Mouse (Mus musculus) stomach, postnatal 0 days (tissue): ENCODE measurements around the gene Evi5l.

ENCODE experiments used
- CTCF ChIP-seq: IDR thresholded peaks from 2 replicates; pipeline ENCODE4 v1.5.1; 2016; ENCODE audit warnings: antibody characterized with exemption, low read depth, mild to moderate bottlenecking, moderate library complexity
- EP300 ChIP-seq: optimal IDR thresholded peaks from 2 replicates; pipeline ENCODE3; 2016; ENCODE audit warnings: antibody characterized with exemption

- TF ChIP-seq EP300 (no peak), CTCF (no peak)
These were observed 71.6 kb downstream of the Evi5l start for GRCm38 (mm10) chr8:4237814-4238433.
